Mouse (Mus musculus): Measurements from ENCODE around the gene Pdgfd.
"Not testable (repeated sequence)": the region's sequence is repeated elsewhere in the genome, so short reads cannot be mapped to it uniquely, and the experiment has no call there.

Pdgfd gene

GRCm38 (mm10) chr9:6168391-6169037, at the start of gene Pdgfd:
Gene Pdgfd (plus strand): TSS chr9:6168584.
- peak; percentile 99 for DNase-seq

GRCm38 (mm10) chr9:6169038-6169431, 651 bp downstream of the Pdgfd start:
- peak; percentile 94 for DNase-seq

- no peak for DNase-seq
These were observed 2.6 kb downstream of the Pdgfd start for GRCm38 (mm10) chr9:6170962-6171361.

GRCm38 (mm10) chr9:6173276-6173675, 4.9 kb downstream of the Pdgfd start:
- DNase-seq, result no peak

GRCm38 (mm10) chr9:6175731-6176130, 7.3 kb downstream of the Pdgfd start:
- DNase-seq, result no peak

GRCm38 (mm10) chr9:6182307-6182923, 14.0 kb downstream of the Pdgfd start:
- no peak for DNase-seq

GRCm38 (mm10) chr9:6187955-6188354, 19.6 kb downstream of the Pdgfd start:
- no peak for DNase-seq

GRCm38 (mm10) chr9:6193352-6193751, 25.0 kb downstream of the Pdgfd start:
- DNase-seq, result no peak

- no peak for DNase-seq
These were observed 44.5 kb downstream of the Pdgfd start for GRCm38 (mm10) chr9:6212862-6213261.

GRCm38 (mm10) chr9:6217505-6217904, 49.1 kb downstream of the Pdgfd start:
- DNase-seq, result no peak

GRCm38 (mm10) chr9:6235982-6236381, 67.6 kb downstream of the Pdgfd start:
- DNase-seq, result not testable (repeated sequence)

GRCm38 (mm10) chr9:6250320-6250719, 81.9 kb downstream of the Pdgfd start:
- peak; percentile 79 for DNase-seq

GRCm38 (mm10) chr9:6251990-6252389, 83.6 kb downstream of the Pdgfd start:
- DNase-seq, result no peak

GRCm38 (mm10) chr9:6257072-6257471, 88.7 kb downstream of the Pdgfd start:
- no peak for DNase-seq

- peak; percentile 78 for DNase-seq
These were observed 96.4 kb downstream of the Pdgfd start for GRCm38 (mm10) chr9:6264820-6265219.

GRCm38 (mm10) chr9:6269796-6270280, 101.5 kb downstream of the Pdgfd start, which contains the start of gene Ddi1:
Gene Ddi1 (minus strand): TSS chr9:6269846.
- no peak for DNase-seq

GRCm38 (mm10) chr9:6276395-6276794, 108.0 kb downstream of the Pdgfd start:
- no peak for DNase-seq

GRCm38 (mm10) chr9:6277526-6277925, 109.1 kb downstream of the Pdgfd start:
- no peak for DNase-seq

- no peak for DNase-seq
These were observed 118.4 kb downstream of the Pdgfd start for GRCm38 (mm10) chr9:6286770-6287169.

- no peak for DNase-seq
These were observed 120.9 kb downstream of the Pdgfd start for GRCm38 (mm10) chr9:6289211-6289696.

GRCm38 (mm10) chr9:6298547-6298946, 130.2 kb downstream of the Pdgfd start:
- DNase-seq, result no peak

GRCm38 (mm10) chr9:6302050-6302449, 133.7 kb downstream of the Pdgfd start:
- DNase-seq, result no peak

- DNase-seq, result no peak
These were observed 136.2 kb downstream of the Pdgfd start for GRCm38 (mm10) chr9:6304590-6304989.

GRCm38 (mm10) chr9:6305847-6306246, 137.5 kb downstream of the Pdgfd start:
- DNase-seq, result no peak

Data from heart, adult 11 months (tissue).